Mouse (Mus musculus): ENCODE measurements around the gene Akap13. TPM values are rescaled to one million over a fixed set of nuclear protein-coding genes. Genes with fewer than 3 reads are reported as not detected.

Akap13 gene
- polyA plus RNA-seq, 1 experiment from 2014 or later, result 25.7 TPM

- TF ChIP-seq CTCF (IDR thresholded peaks at IDR 0.05; ENCODE audit: low read depth), result no peak
- TF ChIP-seq EP300 (IDR thresholded peaks at IDR 0.05; ENCODE audit: low read depth), result no peak
- Histone ChIP-seq H3K9me3 (ENCODE audit: low read length) (no peaks in the 10 kb centered on the region), H3K36me3 (replicated peaks; ENCODE audit: insufficient read depth, low read length) (no peaks in the 10 kb centered on the region), H3K4me3 (ENCODE audit: low read depth, low read length) (no peak overlapping the region), H3K4me1 (ENCODE audit: insufficient read depth) (no peaks in the 10 kb centered on the region), H3K4me2 (ENCODE audit: low read depth, low read length) (no peak overlapping the region), H3K27ac (ENCODE audit: low read depth) (no peak overlapping the region), H3K27me3 (ENCODE audit: insufficient read depth, low read length) (no peaks in the 10 kb centered on the region), H3K9ac (replicated peaks) (no peak overlapping the region)
- no peak for ATAC-seq
- DNase-seq, result no peak
- 64% methylated on average over 2 of the region's 2 CpGs for WGBS (ENCODE audit: insufficient replicate concordance)
Observed at GRCm38 (mm10) chr7:75440241-75440640, 15.1 kb upstream of the Akap13 start.

- 54% methylated on average over 2 of the region's 2 CpGs for WGBS (ENCODE audit: insufficient replicate concordance)
- H3K4me1 ChIP-seq (ENCODE audit: insufficient read depth), result no peaks in the 10 kb centered on the region
- H3K4me2 ChIP-seq (ENCODE audit: low read depth, low read length), result no peak overlapping the region
- H3K27ac ChIP-seq (ENCODE audit: low read depth), result no peak overlapping the region
- no peak overlapping the region for H3K4me3 ChIP-seq (ENCODE audit: low read depth, low read length)
- no peak for DNase-seq
- H3K9me3 ChIP-seq (ENCODE audit: low read length), result no peaks in the 10 kb centered on the region
- no peak for ATAC-seq
- TF ChIP-seq EP300 (IDR thresholded peaks at IDR 0.05; ENCODE audit: low read depth), result no peak
- TF ChIP-seq CTCF (IDR thresholded peaks at IDR 0.05; ENCODE audit: low read depth), result no peak
- H3K27me3 ChIP-seq (ENCODE audit: insufficient read depth, low read length), result no peaks in the 10 kb centered on the region
- no peaks in the 10 kb centered on the region for H3K36me3 ChIP-seq (replicated peaks; ENCODE audit: insufficient read depth, low read length)
- no peak overlapping the region for H3K9ac ChIP-seq (replicated peaks)
Observed at GRCm38 (mm10) chr7:75441947-75442346, 13.4 kb upstream of the Akap13 start.

GRCm38 (mm10) chr7:75456152-75456888, 986 bp downstream of the Akap13 start:
- 7% methylated on average over 25 of the region's 25 CpGs for WGBS (ENCODE audit: insufficient replicate concordance)
- Histone ChIP-seq H3K9ac (replicated peaks) (peak overlapping the region; percentile 78), H3K4me1 (ENCODE audit: insufficient read depth) (peaks cover 6% of the 10 kb centered on the region), H3K9me3 (ENCODE audit: low read length) (no peaks in the 10 kb centered on the region), H3K27ac (ENCODE audit: low read depth) (peak overlapping the region; percentile 83), H3K4me3 (ENCODE audit: low read depth, low read length) (peak overlapping the region; percentile 64), H3K36me3 (replicated peaks; ENCODE audit: insufficient read depth, low read length) (no peaks in the 10 kb centered on the region), H3K27me3 (ENCODE audit: insufficient read depth, low read length) (no peaks in the 10 kb centered on the region), H3K4me2 (ENCODE audit: low read depth, low read length) (peak overlapping the region; percentile 90)
- DNase-seq (no peak), ATAC-seq (no peak)
- TF ChIP-seq CTCF (IDR thresholded peaks at IDR 0.05; ENCODE audit: low read depth) (no peak), EP300 (IDR thresholded peaks at IDR 0.05; ENCODE audit: low read depth) (no peak)

- no peaks in the 10 kb centered on the region for H3K9me3 ChIP-seq (ENCODE audit: low read length)
- no peak overlapping the region for H3K4me2 ChIP-seq (ENCODE audit: low read depth, low read length)
- no peak overlapping the region for H3K27ac ChIP-seq (ENCODE audit: low read depth)
- no peak overlapping the region for H3K4me3 ChIP-seq (ENCODE audit: low read depth, low read length)
- no peaks in the 10 kb centered on the region for H3K27me3 ChIP-seq (ENCODE audit: insufficient read depth, low read length)
- 54% methylated on average over 1 of the region's 1 CpGs for WGBS (ENCODE audit: insufficient replicate concordance)
- H3K36me3 ChIP-seq (replicated peaks; ENCODE audit: insufficient read depth, low read length), result no peaks in the 10 kb centered on the region
- TF ChIP-seq EP300 (IDR thresholded peaks at IDR 0.05; ENCODE audit: low read depth), result no peak
- no peak for TF ChIP-seq CTCF (IDR thresholded peaks at IDR 0.05; ENCODE audit: low read depth)
- H3K9ac ChIP-seq (replicated peaks), result no peak overlapping the region
- H3K4me1 ChIP-seq (ENCODE audit: insufficient read depth), result peaks cover 3% of the 10 kb centered on the region
- ATAC-seq (no peak), DNase-seq (no peak)
Observed at GRCm38 (mm10) chr7:75460290-75460689, 5.0 kb downstream of the Akap13 start.

GRCm38 (mm10) chr7:75463579-75464162, 8.3 kb downstream of the Akap13 start:
- DNase-seq, result no peak

GRCm38 (mm10) chr7:75467791-75468190, 12.5 kb downstream of the Akap13 start:
- no peak for ATAC-seq
- DNase-seq, result no peak
- Histone ChIP-seq H3K4me2 (ENCODE audit: low read depth, low read length) (no peak overlapping the region), H3K9me3 (ENCODE audit: low read length) (no peaks in the 10 kb centered on the region), H3K9ac (replicated peaks) (no peak overlapping the region), H3K4me1 (ENCODE audit: insufficient read depth) (peaks cover 13% of the 10 kb centered on the region), H3K27ac (ENCODE audit: low read depth) (no peak overlapping the region), H3K36me3 (replicated peaks; ENCODE audit: insufficient read depth, low read length) (no peaks in the 10 kb centered on the region), H3K27me3 (ENCODE audit: insufficient read depth, low read length) (no peaks in the 10 kb centered on the region), H3K4me3 (ENCODE audit: low read depth, low read length) (no peak overlapping the region)
- TF ChIP-seq EP300 (IDR thresholded peaks at IDR 0.05; ENCODE audit: low read depth) (no peak), CTCF (IDR thresholded peaks at IDR 0.05; ENCODE audit: low read depth) (no peak)
- WGBS (ENCODE audit: insufficient replicate concordance), result 76% methylated on average over 7 of the region's 7 CpGs

More at GRCm38 (mm10) chr7:75463579-75464162, 8.3 kb downstream of the Akap13 start:
- TF ChIP-seq CTCF (IDR thresholded peaks at IDR 0.05; ENCODE audit: low read depth) (no peak), EP300 (IDR thresholded peaks at IDR 0.05; ENCODE audit: low read depth) (no peak)
- H3K27ac ChIP-seq (ENCODE audit: low read depth), result no peak overlapping the region
- no peak overlapping the region for H3K9ac ChIP-seq (replicated peaks)
- no peaks in the 10 kb centered on the region for H3K9me3 ChIP-seq (ENCODE audit: low read length)
- no peaks in the 10 kb centered on the region for H3K27me3 ChIP-seq (ENCODE audit: insufficient read depth, low read length)
- H3K4me2 ChIP-seq (ENCODE audit: low read depth, low read length), result no peak overlapping the region
- H3K4me3 ChIP-seq (ENCODE audit: low read depth, low read length), result no peak overlapping the region
- no peaks in the 10 kb centered on the region for H3K36me3 ChIP-seq (replicated peaks; ENCODE audit: insufficient read depth, low read length)
- ATAC-seq, result no peak
- no peaks in the 10 kb centered on the region for H3K4me1 ChIP-seq (ENCODE audit: insufficient read depth)
